Mouse (Mus musculus) small intestine, adult 2 months (tissue): ENCODE data around the gene Tifa.

Source experiments
- CTCF ChIP-seq: fragments of 200-500 bp; IDR thresholded peaks from 2 replicates; pipeline ENCODE4 v1.5.1; 2012; ENCODE audit warnings: low read depth, mild to moderate bottlenecking, control low read depth, inconsistent platforms, low read length, moderate library complexity, mixed read lengths; ENCODE audit not compliant: insufficient replicate concordance, insufficient read length; ENCODE audit errors: extremely low read depth
- POLR2A ChIP-seq: fragments of 200-500 bp; IDR thresholded peaks from 2 replicates; pipeline ENCODE4 v1.6.1; 2012; ENCODE audit warnings: low read depth, mild to moderate bottlenecking, control low read depth, inconsistent platforms, low read length, moderate library complexity

- TF ChIP-seq CTCF (no peak), POLR2A (no peak)
These were observed 78.6 kb downstream of the Tifa start for GRCm38 (mm10) chr3:127868046-127868758.
